Mouse (Mus musculus) bone marrow macrophage, adult 2 months (primary cell): ENCODE results near the gene Rai14.

Experiments used
- CTCF ChIP-seq: IDR thresholded peaks from 2 replicates; pipeline ENCODE4 v1.5.1; 2012; ENCODE audit warnings: low read depth, mild to moderate bottlenecking, low read length, moderate library complexity
- POLR2A ChIP-seq: IDR thresholded peaks from 2 replicates; pipeline ENCODE4 v1.6.1; 2012; ENCODE audit warnings: mild to moderate bottlenecking, low read depth, low read length, borderline replicate concordance

DNA sequence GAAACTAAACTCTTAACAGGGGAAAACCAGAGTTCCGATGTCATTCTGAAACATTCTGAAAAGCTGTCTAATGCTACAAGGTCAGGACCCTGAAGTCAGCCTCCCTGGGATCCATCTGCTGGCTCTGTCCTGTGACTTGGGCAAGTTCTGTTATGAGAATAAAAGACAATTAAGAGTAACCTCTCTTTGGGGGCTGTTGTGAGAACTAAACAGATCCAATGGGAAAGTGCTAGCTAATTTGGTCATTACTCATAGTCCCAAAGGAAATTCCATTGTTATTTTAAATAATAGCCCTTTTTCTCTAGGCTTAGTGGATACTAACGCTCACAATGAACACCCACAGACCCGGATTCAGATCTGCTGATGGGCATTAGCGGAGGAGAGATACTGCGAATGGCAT, 72.0 kb downstream of the Rai14 start:
- TF ChIP-seq CTCF, result no peak
- TF ChIP-seq POLR2A, result no peak
